Mouse (Mus musculus) cortical plate, adult 2 months (tissue): Measurements from ENCODE around the gene Rln3. TPM values are rescaled to one million over a fixed set of nuclear protein-coding genes. Genes with fewer than 3 reads are reported as not detected.
A peak's percentile ranks its signal among the peaks of the same experiment; 100 is the strongest.

ENCODE experiments used
- H3K27ac ChIP-seq: fragments of 200-500 bp; 2 replicates; pipeline ENCODE4 v1.5.1; 2012; ENCODE audit warnings: low read length, control low read depth, inconsistent platforms; ENCODE audit not compliant: insufficient read depth
- H3K4me1 ChIP-seq: fragments of 200-500 bp; 2 replicates; pipeline ENCODE4 v1.6.1; 2011; ENCODE audit warnings: low read length; ENCODE audit not compliant: control insufficient read depth, insufficient read depth
- H3K4me3 ChIP-seq: fragments of 200-500 bp; 2 replicates; pipeline ENCODE4 v1.5.1; 2011; ENCODE audit warnings: mild to moderate bottlenecking, low read length, control low read depth; ENCODE audit not compliant: insufficient read depth
- CTCF ChIP-seq: fragments of 200-500 bp; IDR thresholded peaks from 2 replicates; pipeline ENCODE4 v1.5.1; 2011; ENCODE audit warnings: mild to moderate bottlenecking, control low read depth, low read length; ENCODE audit not compliant: insufficient read depth; ENCODE audit errors: extremely low read depth
- POLR2A ChIP-seq: fragments of 200-500 bp; IDR thresholded peaks from 2 replicates; pipeline ENCODE4 v1.6.1; 2011; ENCODE audit warnings: mild to moderate bottlenecking, low read length, control low read depth; ENCODE audit not compliant: insufficient read depth; ENCODE audit errors: extremely low read depth
- polyA plus RNA-seq: library from polyadenylated mRNA; depleted of rRNA; stranded (reverse); fragments of >200 nt; gene quantifications from 2 replicates; pipeline ENCODE4 v1.2.3, GENCODE M21; 2012

The Rln3 gene
- polyA plus RNA-seq, 1 experiment = not detected

DNA sequence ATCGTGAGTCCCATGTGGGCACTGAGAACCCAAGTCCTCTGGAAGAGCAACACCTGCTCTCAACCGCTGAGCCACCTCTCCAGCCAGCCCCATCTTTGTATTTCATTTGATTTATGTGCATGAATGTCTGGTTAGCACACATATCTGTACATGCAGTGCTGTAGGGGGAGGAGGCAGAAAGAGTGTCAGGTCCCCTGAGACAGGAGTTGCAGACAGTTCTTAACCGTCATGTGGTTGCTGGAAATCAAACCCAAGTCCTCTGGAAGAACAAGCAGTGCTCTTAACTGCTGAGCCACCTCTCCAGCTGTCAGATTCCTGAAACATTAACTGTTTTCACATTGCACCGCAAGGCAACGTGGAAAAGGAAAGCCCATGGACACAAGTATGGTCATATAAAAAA, 3.4 kb upstream of the Rln3 start:
- H3K4me3 ChIP-seq = no peak overlapping the region
- no peak for TF ChIP-seq CTCF
- no peak for TF ChIP-seq POLR2A
- H3K4me1 ChIP-seq = no peaks in the 10 kb centered on the region
- no peak overlapping the region for H3K27ac ChIP-seq

DNA sequence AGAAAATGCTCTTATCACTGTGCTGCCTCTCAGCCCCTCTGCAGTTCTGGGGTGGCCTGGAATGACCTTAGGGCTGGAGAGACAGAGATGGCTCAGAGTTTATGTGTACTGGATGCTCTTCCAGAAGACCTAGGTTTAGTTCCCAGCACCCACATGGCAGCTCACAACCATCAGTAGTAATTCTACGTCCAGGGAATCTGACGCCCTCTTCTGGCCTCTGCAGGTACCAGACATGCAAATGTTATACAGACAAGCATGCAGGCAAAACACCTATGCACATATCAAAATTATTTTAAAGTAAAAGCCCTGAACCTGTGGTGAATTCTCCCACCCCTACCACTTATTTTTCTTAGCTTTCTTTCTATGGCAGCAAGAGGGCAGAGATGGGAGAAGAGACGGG, 1.7 kb upstream of the Rln3 start:
- TF ChIP-seq POLR2A (no peak), CTCF (no peak)
- no peaks in the 10 kb centered on the region for H3K4me1 ChIP-seq
- no peak overlapping the region for H3K27ac ChIP-seq
- H3K4me3 ChIP-seq = no peak overlapping the region

DNA sequence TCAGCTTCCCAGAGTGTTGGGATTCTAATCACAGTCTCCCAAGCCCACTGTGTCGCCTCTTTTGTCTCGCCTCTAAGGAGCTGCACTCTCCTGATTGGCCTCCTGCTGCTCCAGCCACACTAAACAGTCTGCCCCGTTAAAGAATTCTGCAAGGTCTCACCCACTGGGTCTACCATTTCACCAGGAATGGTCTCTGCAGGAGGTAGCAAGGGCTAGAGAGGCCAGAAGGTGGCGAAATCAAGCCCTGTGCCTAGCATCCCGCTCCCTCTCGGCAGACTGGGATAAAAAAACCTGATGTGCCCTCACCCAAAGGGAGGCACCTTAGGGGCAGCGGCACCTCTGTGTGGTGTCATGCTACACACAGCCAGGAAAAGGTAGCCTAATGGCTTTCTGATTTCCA, 697 bp downstream of the Rln3 start:
- no peak overlapping the region for H3K27ac ChIP-seq
- no peak overlapping the region for H3K4me3 ChIP-seq
- TF ChIP-seq CTCF (no peak), POLR2A (no peak)
- H3K4me1 ChIP-seq = no peaks in the 10 kb centered on the region

DNA sequence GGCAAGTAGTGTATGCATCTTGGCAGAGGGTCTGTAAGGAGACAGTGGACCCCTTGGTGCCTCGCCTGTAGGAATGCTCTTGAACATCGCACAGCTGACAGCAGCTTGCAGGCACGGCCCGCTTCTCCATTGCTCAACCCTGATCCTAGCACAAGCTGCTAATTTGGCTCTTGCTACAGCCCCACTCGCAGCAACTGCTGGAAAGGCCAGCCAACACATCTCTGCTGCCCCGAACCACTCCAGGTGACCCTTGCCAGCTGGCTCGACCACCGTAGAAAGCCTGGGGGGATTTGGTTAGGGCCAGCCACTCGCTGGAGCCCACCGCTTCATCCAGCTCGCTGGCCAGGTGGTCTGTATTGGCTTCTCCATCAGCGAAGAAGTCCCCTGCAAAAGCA, 1.9 kb downstream of the Rln3 start:
- Histone ChIP-seq H3K4me3 (no peak overlapping the region), H3K4me1 (no peaks in the 10 kb centered on the region), H3K27ac (no peak overlapping the region)
- no peak for TF ChIP-seq CTCF
- no peak for TF ChIP-seq POLR2A

DNA sequence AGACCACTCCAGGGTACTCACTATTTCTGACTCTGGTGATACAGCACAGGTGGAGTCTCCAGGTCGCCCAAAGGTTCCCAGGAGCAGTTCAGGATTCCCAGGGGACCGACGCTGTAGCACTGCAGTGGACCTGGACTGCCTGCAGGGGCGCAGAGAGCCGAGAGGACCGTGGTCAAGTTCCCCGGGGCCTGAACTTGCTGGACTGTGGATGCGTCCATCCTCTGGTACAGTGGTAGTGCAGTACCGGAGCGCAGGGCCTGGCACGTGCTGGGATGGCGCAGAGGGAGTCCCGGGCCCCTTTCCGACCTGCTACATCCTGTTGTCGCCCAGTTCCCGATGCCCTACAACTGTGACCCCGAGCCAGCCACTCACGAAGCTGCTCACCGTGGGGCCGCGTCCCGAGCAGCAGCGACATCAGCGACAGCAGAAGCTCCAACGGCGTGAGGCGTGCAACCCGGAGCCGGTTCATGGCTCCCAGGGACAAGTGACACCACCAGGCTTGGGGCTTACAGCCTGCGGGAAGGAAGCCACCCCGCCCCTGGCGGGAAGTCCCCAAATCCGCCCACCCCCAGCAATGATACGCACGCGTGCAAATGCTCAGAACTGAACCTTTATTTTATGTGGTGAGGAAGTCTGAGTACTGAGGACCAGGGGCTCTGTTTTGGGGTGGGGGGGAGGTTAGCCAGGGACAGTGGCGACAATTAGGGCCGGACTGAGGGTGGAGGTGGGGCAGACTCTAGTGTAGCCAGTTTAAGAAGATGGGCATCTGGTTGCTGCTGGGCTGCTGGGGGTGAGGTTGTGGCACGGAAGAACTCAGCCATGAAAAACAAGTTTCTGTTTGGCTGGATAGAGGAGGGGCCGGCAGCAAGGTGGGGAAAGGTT, 2.5 kb downstream of the Rln3 start, which contains the start of gene Il27ra:
Il27ra (minus strand) TSS at position 524 of the 882 bp plus-strand sequence.
- Histone ChIP-seq H3K27ac (no peak within 1 kb of the TSS), H3K4me1 (no peaks in the 10 kb centered on the region), H3K4me3 (peak within 1 kb of the TSS; percentile 26; the same call in 1 of the 2 replicates)
- TF ChIP-seq CTCF (peak; percentile 49), POLR2A (no peak)

DNA sequence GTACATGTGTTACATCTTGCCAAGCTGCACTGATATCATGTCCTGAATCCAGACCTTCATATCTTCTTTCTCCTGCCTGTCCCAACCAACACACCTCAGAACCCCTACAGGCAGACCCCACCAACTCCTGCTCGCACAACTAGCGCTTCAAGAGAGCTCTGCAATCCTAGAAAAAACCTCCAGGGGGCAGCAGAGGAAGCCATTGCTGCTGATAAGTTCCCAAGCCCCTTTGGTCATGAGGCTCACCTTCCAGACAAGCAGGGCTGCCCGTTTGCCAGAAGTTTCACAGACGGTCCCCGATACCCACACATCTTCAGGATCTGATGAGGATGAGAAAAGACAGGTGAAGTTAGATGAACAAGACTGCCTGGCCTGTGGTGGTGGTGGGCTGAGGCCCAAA, 5.8 kb downstream of the Rln3 start:
- H3K4me1 ChIP-seq = no peaks in the 10 kb centered on the region
- H3K4me3 ChIP-seq = no peak overlapping the region
- TF ChIP-seq CTCF (peak; percentile 80), POLR2A (no peak)
- no peak overlapping the region for H3K27ac ChIP-seq

DNA sequence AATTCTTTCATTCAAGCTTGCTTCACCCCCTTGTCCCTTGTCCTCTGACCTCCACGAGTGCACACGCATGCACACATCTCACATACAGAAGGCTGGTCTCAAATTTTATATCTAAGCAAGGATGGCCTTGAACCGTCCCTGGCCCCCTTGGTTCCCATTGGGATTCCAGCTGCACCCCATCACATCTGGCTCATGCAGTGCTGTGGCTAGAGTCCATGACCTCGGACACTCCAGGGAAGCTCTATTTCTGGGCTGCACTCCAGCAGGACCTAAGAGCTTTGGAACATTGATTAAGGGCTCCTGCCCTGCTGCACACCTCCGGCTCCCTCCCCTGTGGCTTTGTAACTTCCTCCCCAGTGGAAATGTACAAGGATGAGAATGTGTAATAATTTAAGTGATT, 6.8 kb downstream of the Rln3 start:
- TF ChIP-seq POLR2A (no peak), CTCF (no peak)
- Histone ChIP-seq H3K4me3 (no peak overlapping the region), H3K4me1 (no peaks in the 10 kb centered on the region)

DNA sequence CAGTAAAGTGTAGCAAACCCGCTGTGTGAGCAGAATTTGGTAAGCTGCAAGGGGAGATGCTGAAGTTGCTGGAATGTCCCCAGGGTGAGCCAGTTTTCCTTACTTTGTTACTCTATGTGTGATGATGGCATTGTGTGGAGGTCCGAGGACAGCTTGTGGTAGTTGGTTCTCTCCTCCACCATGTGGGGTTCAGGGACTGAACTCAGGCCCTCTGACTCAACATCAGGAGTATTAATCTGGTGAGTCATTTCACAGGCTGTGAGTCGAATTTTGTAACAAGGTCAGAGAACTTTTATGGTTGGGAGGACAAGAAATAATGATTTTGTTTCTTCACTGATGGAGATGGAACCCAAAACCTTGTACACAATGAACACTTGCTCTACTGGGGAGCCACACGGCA, 12.0 kb downstream of the Rln3 start:
- H3K4me1 ChIP-seq = no peaks in the 10 kb centered on the region
- TF ChIP-seq CTCF (no peak), POLR2A (no peak)
- H3K27ac ChIP-seq = no peak overlapping the region
- no peak overlapping the region for H3K4me3 ChIP-seq

More for the DNA sequence above, 6.8 kb downstream of the Rln3 start:
- no peak overlapping the region for H3K27ac ChIP-seq

DNA sequence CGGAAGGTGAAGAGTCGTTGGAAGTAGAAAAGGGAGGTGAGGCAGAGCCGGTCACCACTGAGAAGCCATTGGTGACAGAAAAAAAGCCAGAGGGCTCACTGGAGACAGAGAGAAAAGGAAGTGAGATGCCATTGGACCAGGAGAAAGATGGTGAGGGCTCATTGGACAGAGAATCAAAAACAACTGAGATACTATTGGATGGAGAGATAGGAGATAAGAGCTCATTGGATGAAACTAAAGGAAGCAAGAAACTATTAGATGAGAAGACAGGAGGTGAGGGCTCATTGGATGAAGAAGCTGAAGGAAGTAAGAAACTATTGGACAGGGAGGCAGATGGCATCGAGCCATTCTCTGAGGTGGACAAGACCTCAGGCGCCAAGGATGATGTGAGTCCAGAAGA, 15.5 kb downstream of the Rln3 start:
- no peaks in the 10 kb centered on the region for H3K4me1 ChIP-seq
- TF ChIP-seq CTCF = no peak
- TF ChIP-seq POLR2A = no peak
- H3K4me3 ChIP-seq = no peak overlapping the region
- no peak overlapping the region for H3K27ac ChIP-seq

DNA sequence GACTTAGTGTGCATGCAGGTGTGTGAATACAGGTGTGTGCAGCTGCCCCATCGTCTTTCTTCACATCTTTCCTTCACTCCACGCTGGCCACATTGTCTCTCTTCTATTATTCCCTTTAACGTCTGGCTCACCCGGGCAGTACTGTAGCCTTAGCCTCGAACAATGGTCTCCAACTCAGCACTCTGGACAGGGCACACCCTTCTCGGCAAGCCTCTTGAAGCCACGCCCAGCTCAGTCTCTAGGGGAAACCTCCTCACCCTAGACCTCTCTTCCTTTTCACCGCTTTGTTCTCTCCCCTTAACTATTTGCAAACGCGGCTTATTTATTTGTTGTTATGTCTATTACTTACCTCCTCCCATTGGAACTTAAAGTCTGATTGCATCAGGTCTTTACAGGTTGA, 17.4 kb downstream of the Rln3 start:
- H3K4me1 ChIP-seq = no peaks in the 10 kb centered on the region
- H3K27ac ChIP-seq = no peak overlapping the region
- TF ChIP-seq CTCF (no peak), POLR2A (no peak)
- H3K4me3 ChIP-seq = no peak overlapping the region
